Mouse (Mus musculus): ENCODE measurements around the gene Cyct.

DNA sequence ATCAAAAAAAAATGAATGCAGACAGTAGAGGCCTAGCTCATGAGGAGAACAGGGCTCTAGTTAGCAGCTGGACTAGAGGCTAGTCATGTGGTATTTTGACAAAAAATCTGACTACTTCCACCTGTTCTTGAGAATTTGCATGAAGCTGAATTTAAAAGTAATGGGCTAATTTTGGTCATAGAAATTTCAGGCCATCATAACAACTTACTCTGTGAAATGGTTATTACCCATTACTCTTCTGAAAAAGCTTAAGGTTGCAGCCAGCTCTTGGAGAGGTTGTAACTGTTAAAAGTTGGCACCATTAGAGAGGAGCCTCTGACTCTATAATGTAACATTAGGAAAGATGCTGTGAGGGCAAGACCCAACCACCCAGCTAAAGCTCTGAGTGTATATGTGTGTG is 26.3 kb upstream of the Cyct start:
- TF ChIP-seq CTCF (conservative IDR thresholded peaks at IDR 0.05; ENCODE audit: insufficient read depth, insufficient read length, low read depth, low read length) (no peak), POLR2A (IDR thresholded peaks at IDR 0.05; ENCODE audit: low read depth, low read length) (no peak)
